Mouse (Mus musculus): ENCODE data around the gene Nans. TPM values are rescaled to one million over a fixed set of nuclear protein-coding genes. Genes with fewer than 3 reads are reported as not detected.

Nans gene
- total RNA-seq (2023): 10 to 100 TPM; 36.4 to 43.8 TPM

GRCm38 (mm10) chr4:46489028-46489925, at the start of gene Nans:
TSS of gene Nans (plus strand) at chr4:46489248.

DNA sequence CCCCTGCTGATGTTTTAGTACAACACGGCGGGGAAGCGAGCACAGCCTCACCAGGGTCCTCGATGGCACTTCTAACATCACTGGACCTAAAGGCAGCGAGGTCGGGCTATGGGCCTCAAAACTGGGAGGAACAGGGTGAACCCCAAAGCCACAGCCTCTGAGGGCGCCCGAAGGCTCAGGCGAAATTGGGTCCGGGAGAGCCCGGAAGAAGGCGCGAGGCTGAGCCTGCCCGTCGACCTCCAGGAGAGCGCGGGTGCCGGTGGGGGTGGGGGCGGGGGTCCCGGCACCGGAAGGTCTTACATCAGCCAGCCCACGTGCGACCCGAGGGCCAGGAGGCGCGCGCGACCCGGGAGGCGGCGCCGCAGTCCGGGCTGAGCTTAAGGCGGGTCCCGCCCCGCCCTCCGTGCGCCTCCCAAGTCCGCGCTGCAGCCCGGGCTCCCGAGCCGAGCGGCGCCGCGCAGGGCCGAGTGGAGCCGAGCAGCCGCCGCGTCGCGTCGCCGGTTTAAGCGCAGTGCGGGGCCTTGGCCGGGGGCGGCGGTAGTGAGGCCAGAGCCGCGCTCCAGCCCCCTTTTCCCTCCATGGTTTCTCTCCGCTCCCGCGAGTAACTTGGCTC, 38.4 kb upstream of the Nans start, which contains the start of gene Anp32b:
Anp32b (plus strand) TSS at position 384 of the 613 bp plus-strand sequence.

DNA sequence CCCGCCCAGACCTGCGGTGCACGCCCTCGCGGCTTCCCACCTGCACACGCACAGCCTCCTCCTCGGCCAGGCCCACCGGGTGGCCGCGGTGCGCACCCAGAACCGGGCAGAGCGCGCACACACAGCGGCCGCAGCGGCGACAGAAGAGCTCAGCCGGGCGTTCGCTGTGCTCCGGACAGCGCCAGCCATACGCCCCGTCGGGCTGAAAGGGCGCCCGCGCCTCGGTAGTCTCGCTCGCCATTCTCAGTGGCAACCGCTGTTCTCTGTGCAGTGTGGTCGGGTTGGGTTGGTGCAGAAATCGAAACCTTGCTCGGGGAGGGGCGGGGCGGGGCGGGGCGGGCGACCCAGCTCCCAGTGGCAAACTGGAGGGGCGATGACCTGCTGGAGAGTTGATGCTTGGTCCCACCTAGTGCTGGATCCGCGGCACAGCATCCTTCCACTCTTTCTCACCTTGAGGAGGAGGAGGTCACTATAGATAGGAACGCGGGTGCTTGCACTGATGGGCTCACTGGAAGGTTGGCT, 46.9 kb downstream of the Nans start, which contains the start of gene Trim14:
Trim14 (minus strand) TSS at position 302 of the 522 bp plus-strand sequence.

Other genes starting within 250 kb of the Nans start
- gene Foxe1, start 145.6 kb upstream of the Nans start, total RNA-seq (2023): under 1 TPM in 1 of 2 experiments, not detected in 1; 0.15 TPM
- gene Trmo, start 99.8 kb upstream of the Nans start, total RNA-seq (2023): 1 to 10 TPM; 3.8 to 5.2 TPM
- 10 to 100 TPM; 22.8 to 40.2 TPM for gene Hemgn, start 75.7 kb upstream of the Nans start, total RNA-seq (2023)
- 100 to 1,000 TPM; 215 to 233 TPM for gene Anp32b, start 38.3 kb upstream of the Nans start, total RNA-seq (2023)
- gene Trim14, start 46.9 kb downstream of the Nans start, total RNA-seq (2023): 10 to 100 TPM; 21.8 to 22.8 TPM
- gene Coro2a, start 113.0 kb downstream of the Nans start, total RNA-seq (2023): 10 to 100 TPM; 39.7 to 47.9 TPM
- 10 to 100 TPM; 48.9 to 49.1 TPM for gene Tbc1d2, start 161.0 kb downstream of the Nans start, total RNA-seq (2023)

All from neutrophil, adult 83 days (primary cell).